Mouse (Mus musculus): Measurements from ENCODE around the gene Ttyh3.

GRCm38 (mm10) chr5:140675640-140676039 is 26.8 kb upstream of the Ttyh3 start:
- no peak for TF ChIP-seq USF1 (IDR thresholded peaks at IDR 0.05; ENCODE audit: low read depth)
- no peak for TF ChIP-seq CTCF (IDR thresholded peaks at IDR 0.05; ENCODE audit: control insufficient read depth, insufficient read depth, insufficient read length)
- TF ChIP-seq MYOD1 (IDR thresholded peaks at IDR 0.05; ENCODE audit: control insufficient read depth, insufficient read length, low read depth): no peak
